Mouse (Mus musculus) MEL (cell line): Measurements from ENCODE around the gene Smarca1. TPM values are rescaled to one million over a fixed set of nuclear protein-coding genes. Genes with fewer than 3 reads are reported as not detected.
A peak's percentile ranks its signal among the peaks of the same experiment; 100 is the strongest.

Experiments used
- DNase-seq: peaks from one replicate; pipeline ENCODE4 v3.0.0; 2011; ENCODE audit warnings: low read depth, low spot score
- H3K27ac ChIP-seq: 2 replicates; pipeline ENCODE4 v1.5.1; 2012; ENCODE audit warnings: low read depth, mild to moderate bottlenecking, control low read depth, low read length, moderate library complexity; ENCODE audit not compliant: control insufficient read depth
- H3K27me3 ChIP-seq, 2 experiments: fragments of 150-350 bp in 1 of 2; sonication (generic) in 1 of 2; 2 replicates each; pipeline ENCODE4 v1.6.1; 2012; ENCODE audit warnings: low read length in 2 of 2, mild to moderate bottlenecking in 2 of 2, improper control_type of control experiment in 1 of 2, moderate library complexity in 1 of 2; ENCODE audit not compliant: insufficient read depth in 2 of 2, control insufficient read depth in 1 of 2
- H3K36me3 ChIP-seq, 2 experiments: 2 replicates each; pipeline ENCODE4 v1.6.1; 2012 to 2014; ENCODE audit warnings: low read length in 2 of 2, improper control_type of control experiment in 1 of 2, inconsistent platforms in 1 of 2, mild to moderate bottlenecking in 1 of 2; ENCODE audit not compliant: insufficient read depth in 2 of 2, control insufficient read depth in 1 of 2
- H3K4me1 ChIP-seq, 2 experiments: fragments of 150-350 bp in 1 of 2; sonication (generic) in 1 of 2; 2 replicates each; pipeline ENCODE4 v1.6.1; 2012; ENCODE audit warnings: low read length in 2 of 2, improper control_type of control experiment in 1 of 2, mild to moderate bottlenecking in 1 of 2; ENCODE audit not compliant: insufficient read depth in 2 of 2, control insufficient read depth in 1 of 2
- H3K4me3 ChIP-seq, 2 experiments: fragments of 150-350 bp in 1 of 2; sonication (generic) in 1 of 2; 2 replicates each; pipeline ENCODE4 v1.5.1; 2012; ENCODE audit warnings: low read depth in 2 of 2, low read length in 2 of 2, mild to moderate bottlenecking in 2 of 2, moderate library complexity in 2 of 2, control low read depth in 1 of 2, improper control_type of control experiment in 1 of 2; ENCODE audit not compliant: control insufficient read depth in 1 of 2, insufficient read depth in 1 of 2
- H3K79me2 ChIP-seq: 2 replicates; pipeline ENCODE4 v1.6.1; 2012; ENCODE audit warnings: mild to moderate bottlenecking, low read length, moderate library complexity; ENCODE audit not compliant: control insufficient read depth, poor library complexity, insufficient read depth
- H3K9ac ChIP-seq: 2 replicates; pipeline ENCODE4 v1.6.1; 2012; ENCODE audit warnings: low read depth, mild to moderate bottlenecking, control low read depth, low read length, moderate library complexity; ENCODE audit not compliant: control insufficient read depth, poor library complexity, severe bottlenecking
- H3K9me3 ChIP-seq: fragments of 150-350 bp; sonication (generic); replicated peaks from 2 replicates; pipeline ENCODE4 v1.6.1; 2012; ENCODE audit warnings: mild to moderate bottlenecking, low read length, improper control_type of control experiment, moderate library complexity; ENCODE audit not compliant: insufficient read depth
- CHD1 ChIP-seq: IDR thresholded peaks from 2 replicates; pipeline ENCODE4 v1.6.1; 2012; ENCODE audit warnings: low read depth, mild to moderate bottlenecking, inconsistent platforms, low read length, improper control_type of control experiment
- CTCF ChIP-seq, 3 experiments: IDR thresholded peaks in 2 of 3; conservative IDR thresholded peaks in 1 of 3; 2 replicates each; pipeline ENCODE4 v1.5.1; 2011 to 2012; ENCODE audit warnings: low read length in 3 of 3, low read depth in 2 of 3, mild to moderate bottlenecking in 2 of 3, improper control_type of control experiment in 1 of 3, inconsistent platforms in 1 of 3, mixed read lengths in 1 of 3, moderate library complexity in 1 of 3; ENCODE audit not compliant: control insufficient read depth in 1 of 3, insufficient read depth in 1 of 3, poor library complexity in 1 of 3, severe bottlenecking in 1 of 3
- E2F4 ChIP-seq: IDR thresholded peaks from 2 replicates; pipeline ENCODE4 v1.6.1; 2011; ENCODE audit warnings: low read depth, low read length, improper control_type of control experiment, borderline replicate concordance
- ELF1 ChIP-seq: IDR thresholded peaks from 2 replicates; pipeline ENCODE4 v1.6.1; 2014; ENCODE audit warnings: low read depth, mild to moderate bottlenecking, inconsistent platforms, low read length, improper control_type of control experiment, moderate library complexity
- EP300 ChIP-seq, 2 experiments: IDR thresholded peaks; 2 replicates each; pipeline ENCODE4 v1.6.1; 2011; ENCODE audit warnings: improper control_type of control experiment in 2 of 2, low read length in 2 of 2, low read depth in 1 of 2, mild to moderate bottlenecking in 1 of 2
- ETS1 ChIP-seq: IDR thresholded peaks from 2 replicates; pipeline ENCODE4 v1.6.1; 2012; ENCODE audit warnings: low read depth, mild to moderate bottlenecking, inconsistent platforms, low read length, improper control_type of control experiment, moderate library complexity
- GATA1 ChIP-seq: IDR thresholded peaks from 2 replicates; pipeline ENCODE4 v1.6.1; 2011; ENCODE audit warnings: low read depth, low read length, improper control_type of control experiment
- HCFC1 ChIP-seq: IDR thresholded peaks from 2 replicates; pipeline ENCODE4 v1.6.1; 2012; ENCODE audit warnings: low read depth, mild to moderate bottlenecking, inconsistent platforms, low read length, improper control_type of control experiment, moderate library complexity
- JUND ChIP-seq: IDR thresholded peaks from 2 replicates; pipeline ENCODE4 v1.6.1; 2011; ENCODE audit warnings: low read depth, mild to moderate bottlenecking, improper control_type of control experiment, low read length
- MAFK ChIP-seq: IDR thresholded peaks from 2 replicates; pipeline ENCODE4 v1.6.1; 2011; ENCODE audit warnings: low read depth, mild to moderate bottlenecking, low read length, improper control_type of control experiment, borderline replicate concordance
- MXI1 ChIP-seq: IDR thresholded peaks from 2 replicates; pipeline ENCODE4 v1.6.1; 2011; ENCODE audit warnings: mild to moderate bottlenecking, low read depth, low read length, improper control_type of control experiment
- MYB ChIP-seq: IDR thresholded peaks from 2 replicates; pipeline ENCODE4 v1.6.1; 2011; ENCODE audit warnings: mild to moderate bottlenecking, low read depth, low read length, improper control_type of control experiment
- NRF1 ChIP-seq: IDR thresholded peaks from 2 replicates; pipeline ENCODE4 v1.6.1; 2014; ENCODE audit warnings: low read depth, mild to moderate bottlenecking, inconsistent platforms, low read length, improper control_type of control experiment, moderate library complexity; ENCODE audit not compliant: poor library complexity, insufficient read depth, severe bottlenecking
- POLR2AphosphoS5 ChIP-seq: IDR thresholded peaks from 2 replicates; pipeline ENCODE4 v1.6.1; 2012; ENCODE audit warnings: low read depth, borderline replicate concordance, mild to moderate bottlenecking, inconsistent platforms, low read length, moderate library complexity, mixed read lengths
- RAD21 ChIP-seq: IDR thresholded peaks from 2 replicates; pipeline ENCODE4 v1.6.1; 2011; ENCODE audit warnings: mild to moderate bottlenecking, low read depth, low read length, improper control_type of control experiment
- RCOR1 ChIP-seq: IDR thresholded peaks from 2 replicates; pipeline ENCODE4 v1.6.1; 2012; ENCODE audit warnings: low read depth, mild to moderate bottlenecking, inconsistent platforms, low read length, improper control_type of control experiment
- SIN3A ChIP-seq: IDR thresholded peaks from 2 replicates; pipeline ENCODE4 v1.6.1; 2012; ENCODE audit warnings: low read length, improper control_type of control experiment, inconsistent platforms
- SMC3 ChIP-seq: IDR thresholded peaks from 2 replicates; pipeline ENCODE4 v1.6.1; 2011; ENCODE audit warnings: low read depth, low read length, improper control_type of control experiment
- TAL1 ChIP-seq: IDR thresholded peaks from 2 replicates; pipeline ENCODE4 v1.6.1; 2012; ENCODE audit warnings: mild to moderate bottlenecking, inconsistent platforms, low read length, moderate library complexity, mixed read lengths
- TBP ChIP-seq: IDR thresholded peaks from 2 replicates; pipeline ENCODE4 v1.8.0; 2011; ENCODE audit warnings: low read depth, low read length, improper control_type of control experiment
- TCF12 ChIP-seq: IDR thresholded peaks from 2 replicates; pipeline ENCODE4 v1.6.1; 2014; ENCODE audit warnings: low read depth, mild to moderate bottlenecking, inconsistent platforms, low read length, improper control_type of control experiment, moderate library complexity
- UBTF ChIP-seq: IDR thresholded peaks from 2 replicates; pipeline ENCODE4 v1.6.1; 2012; ENCODE audit warnings: low read depth, mild to moderate bottlenecking, inconsistent platforms, low read length, improper control_type of control experiment, moderate library complexity, borderline replicate concordance; ENCODE audit not compliant: insufficient read depth
- USF1 ChIP-seq: IDR thresholded peaks from 2 replicates; pipeline ENCODE4 v1.6.1; 2014; ENCODE audit warnings: low read depth, mild to moderate bottlenecking, inconsistent platforms, low read length, improper control_type of control experiment, moderate library complexity
- ZKSCAN1 ChIP-seq: IDR thresholded peaks from 2 replicates; pipeline ENCODE4 v1.6.1; 2012; ENCODE audit warnings: low read depth, mild to moderate bottlenecking, inconsistent platforms, low read length, improper control_type of control experiment, moderate library complexity
- ZNF384 ChIP-seq: IDR thresholded peaks from 2 replicates; pipeline ENCODE4 v1.6.1; 2012; ENCODE audit warnings: low read depth, mild to moderate bottlenecking, inconsistent platforms, low read length, improper control_type of control experiment
- polyA plus RNA-seq, 2 experiments: library from polyadenylated mRNA; stranded (reverse) in 1 of 2; unstranded in 1 of 2; fragments of >175 nt in 1 of 2; fragments of >200 nt in 1 of 2; gene quantifications; 2 replicates each; pipeline versions ENCODE4 v1.2.1 to v1.2.4; 2012; ENCODE audit warnings: low replicate concordance in 2 of 2, low read depth in 1 of 2; ENCODE audit not compliant: insufficient read length in 2 of 2, insufficient read depth in 1 of 2, missing spikeins in 1 of 2
- total RNA-seq: library from RNA; depleted of rRNA; stranded (reverse); fragments of 300-350 nt; gene quantifications from 2 replicates; pipeline ENCODE4 v1.2.3, GENCODE M21; 2012

Gene Smarca1
- total and polyA plus RNA-seq, 3 experiments: not detected

DNA sequence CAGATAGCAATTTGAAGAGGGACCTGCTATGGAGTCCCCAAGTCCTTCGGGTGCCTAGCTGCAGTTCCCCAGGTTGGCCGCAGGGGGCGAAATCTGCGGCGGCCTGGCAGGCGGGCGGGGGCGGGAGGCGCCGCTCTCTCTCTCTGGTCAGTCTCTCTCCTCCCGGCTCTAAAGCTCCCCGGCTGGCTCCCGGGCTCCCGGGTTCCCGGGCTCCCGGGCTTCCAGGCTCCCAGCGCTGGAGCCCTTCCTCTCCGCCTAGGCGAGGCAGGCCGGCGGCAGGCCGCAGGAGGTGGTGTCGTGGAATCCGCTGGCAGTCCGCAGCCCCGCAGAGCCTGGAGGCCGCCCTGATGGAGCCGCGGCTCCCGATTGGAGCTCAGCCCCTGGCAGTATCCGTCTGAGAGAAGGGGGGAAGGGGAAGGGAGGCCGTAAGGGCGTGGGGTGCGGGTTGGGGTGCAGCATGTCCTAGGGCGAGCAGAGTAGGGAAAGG is 19.6 kb upstream of the Smarca1 start, which contains the start of gene Ocrl (continued):
- TF ChIP-seq MAFK (no peak), TAL1 (no peak), UBTF (no peak), TBP (no peak), MXI1 (no peak), ZNF384 (no peak), JUND (no peak), RAD21 (no peak), ZKSCAN1 (no peak), CTCF (IDR thresholded peaks at IDR 0.05 in 2 of 3, conservative IDR thresholded peaks at IDR 0.05 in 1 of 3; ENCODE audit: control insufficient read depth in 1 of 3, insufficient read depth in 1 of 3, low read depth in 2 of 3, low read length in 3 of 3, poor library complexity in 1 of 3, severe bottlenecking in 1 of 3) (peak in 2 of 3 experiments; percentile 59 to 69), HCFC1 (peak; percentile 59; the same call in 1 of the 2 replicates)

DNA sequence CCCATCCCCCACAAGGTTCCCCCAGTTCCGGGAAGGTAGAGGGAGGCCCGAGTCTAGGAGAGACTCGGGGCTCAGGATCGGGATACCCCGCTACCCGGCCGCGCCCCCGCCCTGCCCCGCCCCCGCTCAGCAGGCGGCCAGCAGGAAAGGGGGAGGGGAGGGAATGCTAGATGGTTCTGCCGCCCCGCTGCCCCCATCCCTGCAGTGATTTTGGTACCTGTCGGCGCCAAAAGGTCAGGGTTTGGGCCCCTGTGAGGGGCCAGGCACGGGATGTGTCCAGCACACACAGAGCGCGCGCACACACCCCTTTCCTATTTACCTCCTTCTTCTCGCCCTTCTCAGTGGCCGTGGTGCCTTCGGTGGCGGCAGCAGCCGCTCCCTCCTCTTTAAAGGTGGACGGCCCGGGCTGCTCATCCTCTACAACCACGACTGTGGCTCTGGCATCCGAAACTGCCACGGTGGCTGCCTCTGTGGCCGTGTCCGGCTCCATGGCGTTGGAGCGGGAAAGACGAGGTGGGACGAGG is 805 bp downstream of the Smarca1 start:
- Histone ChIP-seq H3K36me3 (no peaks in the 10 kb centered on the region), H3K9ac (no peak overlapping the region), H3K79me2 (no peaks in the 10 kb centered on the region), H3K9me3 (no peaks in the 10 kb centered on the region), H3K27me3 (no peaks in the 10 kb centered on the region), H3K4me1 (no peaks in the 10 kb centered on the region), H3K27ac (no peak overlapping the region), H3K4me3 (no peak overlapping the region)
- TF ChIP-seq E2F4: no peak
- TF ChIP-seq EP300 (IDR thresholded peaks at IDR 0.05; ENCODE audit: low read depth in 1 of 2, low read length in 2 of 2): no peak
- no peak for TF ChIP-seq NRF1
- TF ChIP-seq SIN3A: no peak
- TF ChIP-seq CHD1: no peak
- no peak for TF ChIP-seq GATA1
- TF ChIP-seq MXI1: no peak
- TF ChIP-seq CTCF (IDR thresholded peaks at IDR 0.05 in 2 of 3, conservative IDR thresholded peaks at IDR 0.05 in 1 of 3; ENCODE audit: control insufficient read depth in 1 of 3, insufficient read depth in 1 of 3, low read depth in 2 of 3, low read length in 3 of 3, poor library complexity in 1 of 3, severe bottlenecking in 1 of 3): no peak
- TF ChIP-seq TCF12: no peak
- no peak for TF ChIP-seq RAD21
- no peak for TF ChIP-seq SMC3
- no peak for TF ChIP-seq USF1
- TF ChIP-seq RCOR1: no peak
- TF ChIP-seq POLR2AphosphoS5: no peak
- TF ChIP-seq MYB: no peak
- no peak for TF ChIP-seq UBTF
- TF ChIP-seq ETS1: no peak
- TF ChIP-seq ELF1: no peak
- no peak for DNase-seq
